Mouse (Mus musculus) T-cell, adult 2 months (primary cell): ENCODE results near the gene Hipk2.

ENCODE experiments used
- DNase-seq: peaks from one replicate; pipeline ENCODE4 v3.0.0; 2022; ENCODE audit warnings: low spot score

Hipk2 gene

GRCm38 (mm10) chr6:38792966-38793365 lies 83.0 kb downstream of the Hipk2 start:
- no peak for DNase-seq

- DNase-seq, result peak; percentile 55
Measured at GRCm38 (mm10) chr6:38789221-38789810, 86.6 kb downstream of the Hipk2 start.

GRCm38 (mm10) chr6:38787811-38788509 lies 88.0 kb downstream of the Hipk2 start:
- DNase-seq, result no peak

- DNase-seq, result no peak
Measured at GRCm38 (mm10) chr6:38787134-38787533, 88.8 kb downstream of the Hipk2 start.

- DNase-seq, result no peak
Measured at GRCm38 (mm10) chr6:38785747-38786146, 90.2 kb downstream of the Hipk2 start.

- DNase-seq, result no peak
Measured at GRCm38 (mm10) chr6:38779411-38779810, 96.6 kb downstream of the Hipk2 start.

- no peak for DNase-seq
Measured at GRCm38 (mm10) chr6:38778887-38779286, 97.1 kb downstream of the Hipk2 start.

- DNase-seq, result no peak
Measured at GRCm38 (mm10) chr6:38776000-38776584, 99.9 kb downstream of the Hipk2 start.

GRCm38 (mm10) chr6:38772836-38773518 lies 103.0 kb downstream of the Hipk2 start:
- no peak for DNase-seq

GRCm38 (mm10) chr6:38771061-38771667 lies 104.8 kb downstream of the Hipk2 start:
- no peak for DNase-seq

- DNase-seq, result no peak
Measured at GRCm38 (mm10) chr6:38769627-38770026, 106.3 kb downstream of the Hipk2 start.

GRCm38 (mm10) chr6:38762588-38763265 lies 113.2 kb downstream of the Hipk2 start:
- no peak for DNase-seq

- no peak for DNase-seq
Measured at GRCm38 (mm10) chr6:38762006-38762405, 114.0 kb downstream of the Hipk2 start.

- no peak for DNase-seq
Measured at GRCm38 (mm10) chr6:38760911-38761706, 114.9 kb downstream of the Hipk2 start.

GRCm38 (mm10) chr6:38759922-38760620 lies 115.9 kb downstream of the Hipk2 start:
- DNase-seq, result no peak

- DNase-seq, result no peak
Measured at GRCm38 (mm10) chr6:38759186-38759585, 116.8 kb downstream of the Hipk2 start.

- no peak for DNase-seq
Measured at GRCm38 (mm10) chr6:38757597-38757996, 118.4 kb downstream of the Hipk2 start.

- DNase-seq, result no peak
Measured at GRCm38 (mm10) chr6:38756968-38757367, 119.0 kb downstream of the Hipk2 start.

- DNase-seq, result no peak
Measured at GRCm38 (mm10) chr6:38755961-38756360, 120.0 kb downstream of the Hipk2 start.

GRCm38 (mm10) chr6:38755188-38755587 lies 120.8 kb downstream of the Hipk2 start:
- DNase-seq, result no peak
